Mouse (Mus musculus) limb, embryonic 11.5 days (tissue): Measurements from ENCODE around the gene Ermp1. TPM values are rescaled to one million over a fixed set of nuclear protein-coding genes. Genes with fewer than 3 reads are reported as not detected.
A peak's percentile ranks its signal among the peaks of the same experiment; 100 is the strongest.

Source experiments
- ATAC-seq: fragments of 200-750 bp; cut with Nextera tagmentation; 2 replicates; pipeline ENCODE4 v1.8.0; 2017; ENCODE audit warnings: low read depth; ENCODE audit not compliant: insufficient number of reproducible peaks, low FRiP score, low TSS enrichment
- DNase-seq: peaks from one replicate; pipeline ENCODE4 v3.0.0-alpha.2; 2015; ENCODE audit warnings: low spot score
- H3K27ac ChIP-seq: fragments of 300-500 bp; sonication (generic); replicated peaks from 2 replicates; pipeline ENCODE4 v1.5.1; 2014; ENCODE audit warnings: low read depth, mild to moderate bottlenecking, low read length
- H3K27me3 ChIP-seq: fragments of 300-500 bp; sonication (generic); 2 replicates; pipeline ENCODE4 v1.6.1; 2014; ENCODE audit warnings: mild to moderate bottlenecking, low read length, mixed read lengths; ENCODE audit not compliant: control insufficient read depth, insufficient read depth
- H3K36me3 ChIP-seq: fragments of 300-500 bp; sonication (generic); 2 replicates; pipeline ENCODE4 v1.6.1; 2014; ENCODE audit warnings: mild to moderate bottlenecking, low read length, moderate library complexity, mixed read lengths; ENCODE audit not compliant: control insufficient read depth, insufficient read depth
- H3K4me1 ChIP-seq: fragments of 300-500 bp; sonication (generic); 2 replicates; pipeline ENCODE4 v1.6.1; 2014; ENCODE audit warnings: low read length, mixed read lengths; ENCODE audit not compliant: control insufficient read depth, insufficient read depth
- H3K4me2 ChIP-seq: fragments of 300-500 bp; sonication (generic); 2 replicates; pipeline ENCODE4 v1.6.1; 2014; ENCODE audit warnings: low read depth, mild to moderate bottlenecking, moderate library complexity; ENCODE audit not compliant: severe bottlenecking
- H3K4me3 ChIP-seq: fragments of 300-500 bp; sonication (generic); 2 replicates; pipeline ENCODE4 v1.5.1; 2014; ENCODE audit warnings: low read depth, low read length
- H3K9ac ChIP-seq: fragments of 300-500 bp; sonication (generic); 2 replicates; pipeline ENCODE4 v1.6.1; 2014; ENCODE audit warnings: mild to moderate bottlenecking, low read length
- H3K9me3 ChIP-seq: fragments of 300-500 bp; sonication (generic); 2 replicates; pipeline ENCODE4 v1.6.1; 2016; ENCODE audit warnings: low read length; ENCODE audit not compliant: control insufficient read depth
- WGBS: fragments of 180-500 bp; shearing (Covaris S2); extraction: QIAGEN DNeasy Blood & Tissue Kit; methylation state at CpG from one replicate; pipeline ENCODE4 v1.1.7; 2014; 5-methylcytosine and 5-hydroxymethylcytosine counted together
- polyA plus RNA-seq: library from polyadenylated mRNA; unstranded; fragments of >200 nt; fragmentation: Nextera tagmentation; extraction: Ambion mirVana; gene quantifications from 2 replicates; pipeline ENCODE4 v1.2.1, GENCODE M21; 2014

Ermp1 gene
- polyA plus RNA-seq, 1 experiment from 2014 or later = 11.7 TPM

GRCm38 (mm10) chr19:29643194-29643922 lies 4.9 kb downstream of the Ermp1 start:
- 83% methylated on average over 11 of the region's 11 CpGs for WGBS
- no peak overlapping the region for H3K4me3 ChIP-seq
- no peak overlapping the region for H3K9ac ChIP-seq
- ATAC-seq (no peak), DNase-seq (no peak)
- H3K9me3 ChIP-seq = no peaks in the 10 kb centered on the region
- H3K27ac ChIP-seq = no peak overlapping the region
- H3K27me3 ChIP-seq = no peaks in the 10 kb centered on the region
- peaks cover 17% of the 10 kb centered on the region for H3K4me1 ChIP-seq
- no peak overlapping the region for H3K4me2 ChIP-seq
- peaks cover 7% of the 10 kb centered on the region; the same call in 1 of the 2 replicates for H3K36me3 ChIP-seq

- WGBS = 28% methylated on average over 6 of the region's 6 CpGs
- H3K36me3 ChIP-seq = peaks cover 7% of the 10 kb centered on the region; the same call in 1 of the 2 replicates
- H3K9me3 ChIP-seq = no peaks in the 10 kb centered on the region
- H3K4me1 ChIP-seq = peaks cover 17% of the 10 kb centered on the region
- no peak overlapping the region for H3K4me3 ChIP-seq
- peak; percentile 48 for DNase-seq
- no peak overlapping the region for H3K9ac ChIP-seq
- no peaks in the 10 kb centered on the region for H3K27me3 ChIP-seq
- H3K27ac ChIP-seq = no peak overlapping the region
- H3K4me2 ChIP-seq = no peak overlapping the region
- no peak for ATAC-seq
Measured at GRCm38 (mm10) chr19:29642211-29642610, 6.0 kb downstream of the Ermp1 start.

- peaks cover 7% of the 10 kb centered on the region; the same call in 1 of the 2 replicates for H3K36me3 ChIP-seq
- ATAC-seq = no peak
- H3K27ac ChIP-seq = peak overlapping the region; percentile 70; the same call in 1 of the 2 replicates
- no peaks in the 10 kb centered on the region for H3K27me3 ChIP-seq
- DNase-seq = no peak
- H3K9ac ChIP-seq = peak overlapping the region; percentile 22; the same call in 1 of the 2 replicates
- peak overlapping the region; percentile 28; the same call in 1 of the 2 replicates for H3K4me2 ChIP-seq
- WGBS = 39% methylated on average over 5 of the region's 5 CpGs
- peaks cover 17% of the 10 kb centered on the region for H3K4me1 ChIP-seq
- no peaks in the 10 kb centered on the region for H3K9me3 ChIP-seq
- no peak overlapping the region for H3K4me3 ChIP-seq
Measured at GRCm38 (mm10) chr19:29641510-29641909, 6.7 kb downstream of the Ermp1 start.

- peak overlapping the region; percentile 28 for H3K4me2 ChIP-seq
- H3K4me3 ChIP-seq = no peak overlapping the region
- ATAC-seq (peak; percentile 39; the same call in 1 of the 2 replicates), DNase-seq (peak; percentile 25)
- H3K27ac ChIP-seq = peak overlapping the region; percentile 42; the same call in 1 of the 2 replicates
- no peak overlapping the region for H3K9ac ChIP-seq
- peaks cover 17% of the 10 kb centered on the region for H3K4me1 ChIP-seq
- no peaks in the 10 kb centered on the region for H3K27me3 ChIP-seq
- no peaks in the 10 kb centered on the region for H3K9me3 ChIP-seq
- WGBS = 21% methylated on average over 9 of the region's 9 CpGs
- H3K36me3 ChIP-seq = peaks cover 6% of the 10 kb centered on the region; the same call in 1 of the 2 replicates
Measured at GRCm38 (mm10) chr19:29641055-29641454, 7.2 kb downstream of the Ermp1 start.

GRCm38 (mm10) chr19:29612102-29612501 lies 36.1 kb downstream of the Ermp1 start:
- 89% methylated on average over 2 of the region's 2 CpGs for WGBS
- DNase-seq (no peak), ATAC-seq (no peak)
- no peak overlapping the region for H3K27ac ChIP-seq
- H3K36me3 ChIP-seq = peaks cover 3% of the 10 kb centered on the region
- no peak overlapping the region for H3K4me3 ChIP-seq
- H3K4me1 ChIP-seq = no peaks in the 10 kb centered on the region
- no peak overlapping the region for H3K9ac ChIP-seq
- H3K4me2 ChIP-seq = no peak overlapping the region
- no peaks in the 10 kb centered on the region for H3K9me3 ChIP-seq
- no peaks in the 10 kb centered on the region for H3K27me3 ChIP-seq

- H3K4me3 ChIP-seq = no peak overlapping the region
- WGBS = 92% methylated on average over 10 of the region's 10 CpGs
- no peak for DNase-seq
- ATAC-seq = no peak
- peaks cover 3% of the 10 kb centered on the region; the same call in 1 of the 2 replicates for H3K36me3 ChIP-seq
- no peak overlapping the region for H3K27ac ChIP-seq
- H3K4me2 ChIP-seq = no peak overlapping the region
- no peak overlapping the region for H3K9ac ChIP-seq
- no peaks in the 10 kb centered on the region for H3K27me3 ChIP-seq
- no peaks in the 10 kb centered on the region for H3K9me3 ChIP-seq
- no peaks in the 10 kb centered on the region for H3K4me1 ChIP-seq
Measured at GRCm38 (mm10) chr19:29610907-29611306, 37.3 kb downstream of the Ermp1 start.

- no peak overlapping the region for H3K4me2 ChIP-seq
Measured at GRCm38 (mm10) chr19:29608212-29608611, 40.0 kb downstream of the Ermp1 start.

GRCm38 (mm10) chr19:29607521-29607920 lies 40.7 kb downstream of the Ermp1 start:
- no peaks in the 10 kb centered on the region for H3K4me1 ChIP-seq
- peaks cover 7% of the 10 kb centered on the region; the same call in 1 of the 2 replicates for H3K36me3 ChIP-seq
- no peak for ATAC-seq
- DNase-seq = no peak
- no peak overlapping the region for H3K4me2 ChIP-seq
- no peaks in the 10 kb centered on the region for H3K9me3 ChIP-seq
- 93% methylated on average over 4 of the region's 4 CpGs for WGBS
- no peak overlapping the region for H3K27ac ChIP-seq
- no peaks in the 10 kb centered on the region for H3K27me3 ChIP-seq
- no peak overlapping the region for H3K4me3 ChIP-seq
- H3K9ac ChIP-seq = no peak overlapping the region

More at GRCm38 (mm10) chr19:29608212-29608611, 40.0 kb downstream of the Ermp1 start:
- H3K4me1 ChIP-seq = no peaks in the 10 kb centered on the region
- WGBS = 87% methylated on average over 4 of the region's 4 CpGs
- H3K27ac ChIP-seq = no peak overlapping the region
- H3K36me3 ChIP-seq = peaks cover 5% of the 10 kb centered on the region; the same call in 1 of the 2 replicates
- ATAC-seq (no peak), DNase-seq (no peak)
- H3K9ac ChIP-seq = no peak overlapping the region
- no peaks in the 10 kb centered on the region for H3K9me3 ChIP-seq
- H3K27me3 ChIP-seq = no peaks in the 10 kb centered on the region
- no peak overlapping the region for H3K4me3 ChIP-seq
